8 mouse cellular contexts compared by ENCODE assay signal in genomic region chr4:138404806-138405205, GRCm38 (mm10). TPM values are rescaled to one million over a fixed set of nuclear protein-coding genes. Genes with fewer than 3 reads are reported as not detected.
DNase-seq lines count a peak whose midpoint lies in the region; ATAC-seq and TF ChIP-seq lines count a peak whose summit lies in the region.
"Had no signal": no experiment of that assay in that cellular context is flagged by ENCODE, and none has a peak within 500 bp of the region (broad histone marks: within the 10 kb centered on the region; RNA-seq: fewer than 3 reads in every experiment).

No protein-coding gene starts in this region.

- H3K9ac ChIP-seq in liver, embryonic 12.5 days: no peak overlapping the region
- H3K9ac ChIP-seq: liver, embryonic 15.5 days had no signal

- no peak for TF ChIP-seq POLR2A in brain, embryonic 14.5 days (IDR thresholded peaks at IDR 0.05; ENCODE audit: borderline replicate concordance, extremely low read depth, insufficient read depth, insufficient read length, poor library complexity, severe bottlenecking)

- WGBS in liver, embryonic 12.5 days (ENCODE audit: insufficient replicate concordance): 0% methylated on average over 2 of the region's 2 CpGs

- H3K27me3 ChIP-seq in liver, embryonic 12.5 days (replicated peaks): peaks cover 24% of the 10 kb centered on the region

- H3K36me3 ChIP-seq in liver, embryonic 12.5 days: no peaks in the 10 kb centered on the region
- H3K36me3 ChIP-seq: liver, embryonic 15.5 days had no signal

- peak; percentile 60 for TF ChIP-seq CTCF in brain, embryonic 14.5 days (IDR thresholded peaks at IDR 0.05; ENCODE audit: borderline replicate concordance, extremely low read depth, insufficient read depth, insufficient read length)

- DNase-seq in liver (peak; percentile 47), MN1 (ENCODE audit: low spot score) (peak; percentile 41)
- no peak for DNase-seq in brain, embryonic 14.5 days (ENCODE audit: low read depth)
- DNase-seq in kidney, postnatal 10 days: peak; percentile 64
- peak; percentile 54 for DNase-seq in retina, postnatal 1 day
- no peak for DNase-seq in layer of hippocampus, postnatal 36 days

- H3K4me2 ChIP-seq in liver, embryonic 12.5 days: no peak overlapping the region
- H3K4me2 ChIP-seq: liver, embryonic 15.5 days had no signal

- H3K4me1 ChIP-seq in liver, embryonic 12.5 days: no peaks in the 10 kb centered on the region
- H3K4me1 ChIP-seq: liver, embryonic 15.5 days had no signal

- H3K4me3 ChIP-seq in liver, embryonic 12.5 days: no peak overlapping the region
- H3K4me3 ChIP-seq: liver, embryonic 15.5 days had no signal

- H3K27ac ChIP-seq in liver, embryonic 12.5 days: no peak overlapping the region
- H3K27ac ChIP-seq: liver, embryonic 15.5 days had no signal

- no peaks in the 10 kb centered on the region for H3K9me3 ChIP-seq in liver, embryonic 12.5 days (replicated peaks)
- H3K9me3 ChIP-seq: liver, embryonic 15.5 days had no signal

- no peak for ATAC-seq in liver, embryonic 12.5 days

RNA-seq across cellular contexts. Expression of gene Fam43b, which starts 8.5 kb away (rescaled TPM):
- not detected in 2 replicates for polyA plus RNA-seq in liver, embryonic 12.5 days (2016; fragmentation: Nextera tagmentation; extraction: Ambion mirVana)
- 2.9 and 4.3 TPM in 2 replicates for polyA plus RNA-seq in brain, embryonic 14.5 days (2012; rRNA removed)
- total RNA-seq in layer of hippocampus, postnatal 36 days (2021): 10 to 100 TPM; 31.2 to 31.3 TPM
- polyA plus RNA-seq: liver, embryonic 15.5 days had no signal

RNA-seq across cellular contexts. Expression of gene Mul1, which starts 29.7 kb away (rescaled TPM):
- 9.4 and 10.2 TPM in 2 replicates for polyA plus RNA-seq in liver, embryonic 12.5 days (2016; fragmentation: Nextera tagmentation; extraction: Ambion mirVana)
- 14.5 and 19.6 TPM in 2 replicates for polyA plus RNA-seq in brain, embryonic 14.5 days (2012; rRNA removed)
- total RNA-seq in layer of hippocampus, postnatal 36 days (2021): 10 to 100 TPM; 53.4 to 62.5 TPM

RNA-seq across cellular contexts. Expression of gene Cda, which starts 37.0 kb away (rescaled TPM):
- 5.1 and 5.8 TPM in 2 replicates for polyA plus RNA-seq in liver, embryonic 12.5 days (2016; fragmentation: Nextera tagmentation; extraction: Ambion mirVana)
- polyA plus RNA-seq in brain, embryonic 14.5 days (2012; rRNA removed): 1.9 and 3.2 TPM in 2 replicates
- total RNA-seq in layer of hippocampus, postnatal 36 days (2021): 1 to 10 TPM; 2.5 to 3.6 TPM

RNA-seq across cellular contexts. Expression of gene Camk2n1, which starts 49.3 kb away (rescaled TPM):
- polyA plus RNA-seq in liver, embryonic 12.5 days (2016; fragmentation: Nextera tagmentation; extraction: Ambion mirVana): 1.3 and 1.4 TPM in 2 replicates
- 28.3 and 37.4 TPM in 2 replicates for polyA plus RNA-seq in brain, embryonic 14.5 days (2012; rRNA removed)
- 100 to 1,000 TPM; 359 to 375 TPM for total RNA-seq in layer of hippocampus, postnatal 36 days (2021)

Comparison
In these comparisons a context has a peak if more than half of its experiments do, and no peak if none do; other contexts are left out.
1. DNase-seq: peak in liver (single experiment), MN1 (single experiment), kidney, postnatal 10 days (single experiment) and retina, postnatal 1 day (single experiment); none in brain, embryonic 14.5 days (single experiment) and layer of hippocampus, postnatal 36 days (0 of 2).